Mouse (Mus musculus): ENCODE results near the gene Lrrc29.

GRCm38 (mm10) chr8:105281821-105282220 lies 44.3 kb downstream of the Lrrc29 start:
- TF ChIP-seq CTCF (IDR thresholded peaks at IDR 0.05; ENCODE audit: control insufficient read depth, insufficient read depth, insufficient replicate concordance, low read depth, low read length): no peak
- TF ChIP-seq POLR2A (IDR thresholded peaks at IDR 0.05; ENCODE audit: control insufficient read depth, low read depth, low read length): no peak

All from testis, adult 2 months (tissue).